Mouse (Mus musculus) midbrain, embryonic 16.5 days (tissue): ENCODE measurements around the gene Phactr1. TPM values are rescaled to one million over a fixed set of nuclear protein-coding genes. Genes with fewer than 3 reads are reported as not detected.

Source experiments
- ATAC-seq: fragments of 200-750 bp; cut with Nextera tagmentation; 2 replicates; pipeline ENCODE4 v1.8.0; 2017; ENCODE audit warnings: moderate TSS enrichment
- H3K27ac ChIP-seq: fragments of 300-500 bp; sonication (generic); 2 replicates; pipeline ENCODE4 v1.5.1; 2014; ENCODE audit warnings: mild to moderate bottlenecking, low read length, mixed read lengths
- H3K27me3 ChIP-seq: fragments of 300-500 bp; sonication (generic); 2 replicates; pipeline ENCODE4 v1.6.1; 2014; ENCODE audit warnings: low read depth, low read length, mixed read lengths; ENCODE audit not compliant: control insufficient read depth, insufficient read depth
- H3K36me3 ChIP-seq: fragments of 300-500 bp; sonication (generic); 2 replicates; pipeline ENCODE4 v1.6.1; 2014; ENCODE audit warnings: mild to moderate bottlenecking, low read length, moderate library complexity, mixed read lengths; ENCODE audit not compliant: control insufficient read depth, insufficient read depth
- H3K4me1 ChIP-seq: fragments of 300-500 bp; sonication (generic); 2 replicates; pipeline ENCODE4 v1.6.1; 2014; ENCODE audit warnings: mild to moderate bottlenecking, low read length, mixed read lengths; ENCODE audit not compliant: control insufficient read depth, insufficient read depth
- H3K4me2 ChIP-seq: fragments of 300-500 bp; sonication (generic); 2 replicates; pipeline ENCODE4 v1.6.1; 2014; ENCODE audit warnings: mild to moderate bottlenecking, low read length, mixed read lengths
- H3K4me3 ChIP-seq: fragments of 300-500 bp; sonication (generic); 2 replicates; pipeline ENCODE4 v1.5.1; 2014; ENCODE audit warnings: low read depth, mild to moderate bottlenecking, low read length, moderate library complexity, mixed read lengths
- H3K9ac ChIP-seq: fragments of 300-500 bp; sonication (generic); 2 replicates; pipeline ENCODE4 v1.6.1; 2014; ENCODE audit warnings: low read depth, low read length, mixed read lengths
- H3K9me3 ChIP-seq: fragments of 300-500 bp; sonication (generic); replicated peaks from 2 replicates; pipeline ENCODE4 v1.6.1; 2014; ENCODE audit warnings: mild to moderate bottlenecking, low read length, mixed read lengths; ENCODE audit not compliant: control insufficient read depth, poor library complexity, severe bottlenecking
- WGBS: fragments of 180-500 bp; shearing (Covaris S2); extraction: QIAGEN DNeasy Blood & Tissue Kit; methylation state at CpG from one replicate; pipeline ENCODE4 v1.1.7; 2014; 5-methylcytosine and 5-hydroxymethylcytosine counted together
- polyA plus RNA-seq: library from polyadenylated mRNA; unstranded; fragments of >200 nt; fragmentation: Nextera tagmentation; extraction: Ambion mirVana; gene quantifications from 2 replicates; pipeline ENCODE4 v1.2.1, GENCODE M21; 2015

The Phactr1 gene
- polyA plus RNA-seq, 1 experiment from 2014 or later: 62.5 TPM

DNA sequence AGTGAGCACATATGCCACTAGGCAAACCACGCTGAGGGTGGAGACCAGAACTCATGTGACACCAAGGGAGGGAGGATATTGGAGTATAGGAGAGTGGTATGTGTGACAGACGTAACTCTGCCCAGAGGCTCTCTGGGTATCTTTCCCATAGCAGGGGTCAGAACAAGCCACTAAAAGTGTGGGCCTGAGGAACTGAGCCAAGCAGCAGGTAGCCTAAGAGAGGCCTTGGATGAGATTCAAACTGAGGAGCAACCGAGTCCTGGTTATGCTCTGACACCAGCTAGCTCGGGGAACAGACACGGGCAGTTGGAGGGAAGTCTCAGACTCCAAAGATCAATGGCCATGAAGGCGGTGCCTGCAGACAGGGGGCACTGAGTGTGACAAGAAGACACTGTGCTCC is 395.0 kb downstream of the Phactr1 start:
- no peak overlapping the region for H3K4me2 ChIP-seq
- no peaks in the 10 kb centered on the region for H3K9me3 ChIP-seq
- 86% methylated on average over 6 of the region's 6 CpGs for WGBS
- no peaks in the 10 kb centered on the region for H3K4me1 ChIP-seq
- no peaks in the 10 kb centered on the region for H3K27me3 ChIP-seq
- no peak overlapping the region for H3K4me3 ChIP-seq
- peaks cover 5% of the 10 kb centered on the region for H3K36me3 ChIP-seq
- no peak overlapping the region for H3K9ac ChIP-seq
- H3K27ac ChIP-seq: no peak overlapping the region
- ATAC-seq: no peak

DNA sequence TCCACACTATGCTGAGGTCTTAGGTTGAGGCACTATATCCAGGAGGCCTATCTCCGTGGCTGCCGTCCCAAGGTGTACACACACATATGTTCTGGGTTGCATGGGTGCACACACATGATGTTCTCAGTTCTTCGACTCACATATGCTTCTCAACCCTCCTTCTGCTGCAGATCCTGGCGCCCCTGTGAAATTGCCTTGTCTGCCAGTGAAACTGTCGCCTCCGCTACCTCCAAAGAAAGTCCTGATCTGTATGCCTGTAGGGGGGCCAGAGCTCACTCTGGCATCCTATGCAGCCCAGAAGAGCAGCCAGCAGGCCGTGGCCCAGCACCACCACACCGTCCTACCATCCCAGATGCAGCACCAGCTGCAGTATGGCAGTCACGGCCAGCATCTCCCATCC is 397.1 kb downstream of the Phactr1 start:
- Histone ChIP-seq H3K9ac (no peak overlapping the region), H3K27ac (no peak overlapping the region), H3K4me1 (no peaks in the 10 kb centered on the region), H3K27me3 (no peaks in the 10 kb centered on the region), H3K4me3 (no peak overlapping the region), H3K4me2 (no peak overlapping the region), H3K36me3 (peaks cover 5% of the 10 kb centered on the region), H3K9me3 (no peaks in the 10 kb centered on the region)
- ATAC-seq: no peak
- 89% methylated on average over 9 of the region's 9 CpGs for WGBS

DNA sequence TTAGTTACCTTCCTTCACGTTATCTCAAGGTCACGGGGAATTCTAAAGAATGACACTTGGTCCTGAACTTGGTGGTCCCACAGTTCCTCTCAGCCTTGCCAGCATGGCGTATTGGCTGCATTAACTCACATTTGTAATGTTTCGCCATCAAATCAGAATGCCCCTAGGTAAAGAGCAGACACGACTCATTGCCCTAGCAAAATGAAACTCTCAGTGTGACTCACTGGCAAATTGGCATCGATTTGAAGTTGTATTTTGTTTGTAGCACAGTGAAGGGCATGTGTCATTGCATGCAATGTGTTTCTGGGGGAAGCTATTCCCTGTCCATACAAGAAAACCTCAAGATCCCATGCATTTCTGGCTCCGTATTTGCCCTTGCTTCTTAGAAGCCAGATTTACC is 404.8 kb downstream of the Phactr1 start:
- Histone ChIP-seq H3K4me2 (no peak overlapping the region), H3K27me3 (no peaks in the 10 kb centered on the region), H3K4me3 (no peak overlapping the region), H3K4me1 (0 out of 2 replicates have a peak, but pooled peaks cover 2% of the 10 kb centered on the region), H3K9me3 (no peaks in the 10 kb centered on the region; the same call in 1 of the 2 replicates), H3K9ac (no peak overlapping the region), H3K36me3 (peaks cover 5% of the 10 kb centered on the region; the same call in 1 of the 2 replicates), H3K27ac (no peak overlapping the region)
- WGBS: 89% methylated on average over 7 of the region's 7 CpGs
- no peak for ATAC-seq

DNA sequence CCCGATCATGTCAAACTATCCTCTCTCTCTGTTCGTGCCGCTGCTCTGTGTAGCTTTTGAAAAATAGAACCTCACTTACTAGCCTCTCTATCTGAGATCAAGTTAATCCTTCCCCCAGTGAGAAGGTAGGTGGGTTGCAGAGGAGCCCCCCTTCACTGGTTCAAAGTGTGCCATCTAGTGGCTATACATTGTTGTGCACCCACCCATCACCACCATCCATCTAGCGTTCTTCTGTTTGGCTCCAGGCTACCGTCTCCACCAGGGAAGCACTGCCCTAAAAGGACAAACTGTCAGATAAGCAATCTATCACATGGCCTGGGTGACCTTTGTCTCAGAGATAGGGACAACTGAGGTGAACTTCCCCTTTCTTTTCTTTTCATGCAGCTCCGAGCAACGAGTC is 413.9 kb downstream of the Phactr1 start:
- Histone ChIP-seq H3K4me3 (no peak overlapping the region), H3K9ac (no peak overlapping the region), H3K27me3 (no peaks in the 10 kb centered on the region), H3K9me3 (no peaks in the 10 kb centered on the region), H3K4me2 (no peak overlapping the region), H3K36me3 (peaks cover 6% of the 10 kb centered on the region; the same call in 1 of the 2 replicates), H3K27ac (no peak overlapping the region), H3K4me1 (no peaks in the 10 kb centered on the region)
- 53% methylated on average over 7 of the region's 7 CpGs for WGBS
- ATAC-seq: peak; percentile 21; the same call in 1 of the 2 replicates

DNA sequence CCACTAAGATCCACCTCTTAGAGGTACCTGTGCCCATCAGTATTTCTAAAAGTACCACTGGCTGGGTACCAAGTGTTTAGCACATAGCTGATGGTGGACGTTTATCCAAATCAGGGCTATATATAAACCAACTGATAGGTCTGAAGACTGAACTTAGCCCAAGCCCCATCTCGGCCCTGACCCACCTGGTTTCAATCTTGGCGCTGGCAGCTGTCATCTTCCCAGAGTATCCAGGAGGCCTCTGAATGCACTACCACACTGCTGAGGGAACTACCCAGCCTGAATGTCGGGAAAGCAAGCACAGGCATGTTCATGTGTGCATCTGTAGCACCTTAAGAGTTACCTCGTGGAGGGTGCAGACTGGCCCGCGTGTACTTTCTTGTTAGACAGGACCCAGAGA is 422.5 kb downstream of the Phactr1 start:
- Histone ChIP-seq H3K9me3 (peaks cover 5% of the 10 kb centered on the region; the same call in 1 of the 2 replicates), H3K27me3 (no peaks in the 10 kb centered on the region), H3K4me3 (no peak overlapping the region), H3K36me3 (peaks cover 8% of the 10 kb centered on the region; the same call in 1 of the 2 replicates), H3K4me1 (no peaks in the 10 kb centered on the region), H3K27ac (no peak overlapping the region), H3K9ac (no peak overlapping the region), H3K4me2 (no peak overlapping the region)
- no peak for ATAC-seq
- 84% methylated on average over 7 of the region's 7 CpGs for WGBS

DNA sequence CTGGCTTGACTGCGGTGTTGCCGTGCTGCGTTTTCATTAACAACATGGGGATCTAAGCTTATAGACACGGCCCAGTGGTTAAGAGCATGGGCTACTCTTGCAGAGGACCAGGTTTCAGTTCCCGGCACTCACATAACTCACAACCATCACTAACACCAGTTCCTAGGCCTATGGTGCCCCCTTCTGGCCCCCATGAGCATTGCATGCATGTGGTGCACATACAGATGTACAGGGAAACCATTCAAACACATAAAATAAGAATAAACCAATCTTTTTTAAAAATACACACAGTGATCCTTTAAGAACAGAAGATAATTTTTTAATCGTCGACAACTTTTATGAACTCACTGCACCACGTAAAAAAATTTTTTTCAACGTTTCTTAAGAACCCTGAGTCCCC is 424.1 kb downstream of the Phactr1 start:
- WGBS: 97% methylated on average over 9 of the region's 9 CpGs
- Histone ChIP-seq H3K27me3 (no peaks in the 10 kb centered on the region), H3K36me3 (peaks cover 6% of the 10 kb centered on the region; the same call in 1 of the 2 replicates), H3K9ac (no peak overlapping the region), H3K27ac (no peak overlapping the region), H3K4me1 (no peaks in the 10 kb centered on the region), H3K4me2 (no peak overlapping the region), H3K9me3 (peaks cover 5% of the 10 kb centered on the region; the same call in 1 of the 2 replicates), H3K4me3 (no peak overlapping the region)
- ATAC-seq: no peak

DNA sequence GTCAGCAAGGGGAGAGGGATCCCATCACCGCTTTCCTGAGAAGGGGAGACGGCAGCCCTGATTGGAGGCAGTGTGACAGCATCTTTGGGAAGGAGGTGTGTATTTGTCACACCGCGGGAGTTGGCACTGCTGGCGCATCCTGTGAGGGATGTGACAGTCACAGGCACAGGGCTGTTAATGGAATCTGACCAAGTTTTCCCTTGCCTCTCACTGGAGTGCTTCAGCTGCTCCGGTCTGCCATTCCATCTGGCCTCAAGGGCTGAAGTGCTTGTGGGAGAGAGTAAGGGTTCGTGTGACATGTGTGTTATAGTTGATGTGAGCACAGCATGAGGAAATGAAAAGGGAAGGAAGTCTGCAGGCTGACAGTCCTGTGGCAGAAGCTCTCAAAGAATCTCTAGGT is 431.9 kb downstream of the Phactr1 start:
- Histone ChIP-seq H3K36me3 (no peaks in the 10 kb centered on the region), H3K27me3 (no peaks in the 10 kb centered on the region), H3K9me3 (no peaks in the 10 kb centered on the region), H3K4me1 (no peaks in the 10 kb centered on the region), H3K4me3 (no peak overlapping the region), H3K9ac (no peak overlapping the region), H3K4me2 (no peak overlapping the region), H3K27ac (no peak overlapping the region)
- WGBS: 69% methylated on average over 7 of the region's 7 CpGs
- ATAC-seq: no peak

DNA sequence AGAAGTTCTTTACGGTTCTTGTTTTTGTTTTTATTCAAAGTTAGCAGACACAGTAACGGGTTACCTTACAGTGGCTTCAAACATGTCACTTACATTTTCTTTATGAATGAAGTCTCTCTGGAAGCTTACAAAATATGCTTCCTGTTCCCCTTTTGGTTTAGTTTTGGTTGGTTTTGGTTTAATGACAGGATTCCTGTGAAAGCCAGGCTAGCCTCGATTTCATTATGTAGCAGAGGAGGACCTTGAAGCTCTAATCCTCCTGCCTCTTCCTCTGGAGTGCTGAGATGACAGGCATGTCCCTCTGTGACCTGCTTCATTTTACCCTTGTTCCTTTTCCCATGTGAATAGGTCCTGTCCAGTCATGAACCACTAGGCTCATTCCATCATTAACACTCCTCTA is 432.3 kb downstream of the Phactr1 start:
- no peak for ATAC-seq
- H3K27ac ChIP-seq: no peak overlapping the region
- 75% methylated on average over 3 of the region's 3 CpGs for WGBS

DNA sequence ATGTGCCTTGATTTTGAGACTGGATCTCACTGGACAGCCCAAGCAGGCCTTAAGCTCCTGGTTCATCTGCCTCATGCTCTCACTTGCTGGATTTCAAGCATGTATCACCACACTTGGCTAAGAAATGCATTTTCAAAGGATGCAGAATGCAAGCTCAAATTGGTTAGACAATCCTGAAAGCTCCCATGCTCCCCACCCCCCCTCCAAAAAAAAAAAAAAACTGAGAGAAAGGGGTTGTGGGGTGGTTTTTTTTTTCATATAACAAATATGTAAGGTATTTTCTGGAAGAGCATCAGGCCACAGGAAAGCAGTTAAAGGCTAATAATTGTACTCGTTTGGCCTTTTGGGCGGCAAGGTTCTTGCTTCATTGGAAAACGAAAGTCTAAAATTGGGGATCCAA is 432.7 kb downstream of the Phactr1 start:
- Histone ChIP-seq H3K27ac (no peak overlapping the region), H3K9me3 (no peaks in the 10 kb centered on the region), H3K27me3 (no peaks in the 10 kb centered on the region), H3K4me1 (no peaks in the 10 kb centered on the region), H3K4me2 (no peak overlapping the region), H3K36me3 (no peaks in the 10 kb centered on the region), H3K9ac (no peak overlapping the region), H3K4me3 (no peak overlapping the region)
- 90% methylated on average over 3 of the region's 3 CpGs for WGBS
- no peak for ATAC-seq

More for the DNA sequence above, 432.3 kb downstream of the Phactr1 start:
- H3K36me3 ChIP-seq: no peaks in the 10 kb centered on the region
- H3K27me3 ChIP-seq: no peaks in the 10 kb centered on the region
- no peak overlapping the region for H3K4me2 ChIP-seq
- no peaks in the 10 kb centered on the region for H3K9me3 ChIP-seq
- H3K9ac ChIP-seq: no peak overlapping the region
- no peaks in the 10 kb centered on the region for H3K4me1 ChIP-seq
- no peak overlapping the region for H3K4me3 ChIP-seq
